Mouse (Mus musculus): ENCODE measurements around the gene Pcbp1. TPM values are rescaled to one million over a fixed set of nuclear protein-coding genes. Genes with fewer than 3 reads are reported as not detected.
A peak's percentile ranks its signal among the peaks of the same experiment; 100 is the strongest.
"Not testable (repeated sequence)": the region's sequence is repeated elsewhere in the genome, so short reads cannot be mapped to it uniquely, and the experiment has no call there.

Pcbp1 gene
- total RNA-seq, 2 experiments from 2014 or later, result 107 to 352 TPM

GRCm38 (mm10) chr6:86496585-86496984 lies 29.5 kb downstream of the Pcbp1 start:
- ATAC-seq (replicated peaks; ENCODE audit: poor library complexity), result no peak

DNA sequence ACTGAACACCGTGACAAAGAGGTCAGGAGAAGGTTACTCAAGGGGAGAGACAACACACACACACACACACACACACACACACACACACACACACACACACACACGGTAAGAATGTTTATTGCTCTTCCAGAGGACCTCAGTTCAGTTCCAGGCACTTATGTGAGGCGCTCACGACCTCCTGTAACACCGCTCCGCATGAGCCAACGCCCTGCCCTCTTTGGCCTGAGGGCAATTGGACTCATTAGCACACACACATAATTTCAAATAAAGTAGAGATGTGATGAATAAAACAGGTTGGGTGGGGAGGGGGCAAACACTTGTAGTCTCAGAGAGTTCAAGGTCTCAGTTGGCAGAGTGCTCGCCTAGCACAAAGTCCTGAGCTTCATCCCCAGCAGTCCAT lies 30.0 kb downstream of the Pcbp1 start:
- ATAC-seq (replicated peaks; ENCODE audit: poor library complexity), result no peak

- ATAC-seq (replicated peaks; ENCODE audit: poor library complexity), result no peak
These were observed 30.5 kb downstream of the Pcbp1 start for GRCm38 (mm10) chr6:86495661-86496060.

DNA sequence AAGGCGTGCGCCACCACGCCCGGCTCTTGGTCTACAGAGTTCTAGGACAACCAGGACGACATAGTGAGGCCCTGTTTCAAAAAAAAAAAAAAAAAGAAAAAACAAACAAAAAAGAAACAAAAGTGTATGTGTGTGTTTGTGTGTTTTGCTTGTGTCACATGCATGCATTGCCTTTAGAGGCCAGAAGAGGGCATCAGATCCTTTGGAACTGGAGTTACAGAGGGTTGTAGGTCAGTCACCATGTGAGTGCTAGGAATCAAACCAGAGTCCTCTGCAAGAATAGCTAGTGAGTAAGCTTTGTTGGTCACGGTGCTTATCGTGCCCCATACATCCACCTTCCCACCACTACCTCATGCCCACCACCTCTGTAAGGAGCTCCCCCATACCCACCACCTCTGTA lies 31.4 kb downstream of the Pcbp1 start:
- no peak for ATAC-seq (replicated peaks; ENCODE audit: poor library complexity)

DNA sequence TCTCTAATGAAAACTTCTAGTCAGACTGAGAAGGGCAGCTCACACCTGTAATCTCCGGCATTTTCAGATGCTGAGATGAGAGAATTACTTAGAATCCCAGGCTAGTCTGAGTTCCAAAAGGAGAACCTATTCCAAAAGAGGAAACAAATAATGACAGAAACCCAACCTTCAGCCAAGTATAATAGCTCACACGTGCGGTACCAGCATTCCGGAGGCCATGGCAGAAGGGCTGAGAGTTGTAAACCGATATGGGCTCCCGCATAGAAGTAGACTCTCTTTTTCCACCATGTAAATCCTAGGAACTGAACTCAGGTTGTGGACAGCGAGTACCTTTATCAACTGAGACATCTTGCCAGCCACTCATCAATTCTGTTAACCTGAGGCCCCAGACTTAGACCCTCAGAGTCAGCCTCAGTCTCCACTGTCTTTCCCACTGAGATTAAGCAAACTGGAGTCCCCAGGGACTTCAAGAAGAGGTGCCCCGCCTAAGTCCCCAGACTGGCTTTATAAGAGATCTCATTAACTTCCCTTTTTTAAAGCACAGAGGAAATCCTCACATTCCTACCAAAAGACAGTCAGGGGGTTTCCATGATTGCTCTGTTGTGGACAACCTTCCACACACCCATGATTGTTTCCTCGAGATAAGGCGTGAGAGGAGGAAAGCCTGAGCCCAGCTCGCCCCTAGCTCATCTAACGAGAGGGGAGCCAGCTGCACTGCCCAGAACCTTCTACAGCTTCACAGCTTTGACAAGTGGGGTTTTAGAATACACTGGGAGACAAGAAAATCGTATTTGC lies 32.5 kb downstream of the Pcbp1 start:
- ATAC-seq (replicated peaks; ENCODE audit: poor library complexity), result peak; percentile 54

- not testable (repeated sequence) for ATAC-seq (replicated peaks; ENCODE audit: poor library complexity)
These were observed 35.7 kb downstream of the Pcbp1 start for GRCm38 (mm10) chr6:86490413-86490812.

- no peak for ATAC-seq (replicated peaks; ENCODE audit: poor library complexity)
These were observed 36.2 kb downstream of the Pcbp1 start for GRCm38 (mm10) chr6:86489945-86490344.

DNA sequence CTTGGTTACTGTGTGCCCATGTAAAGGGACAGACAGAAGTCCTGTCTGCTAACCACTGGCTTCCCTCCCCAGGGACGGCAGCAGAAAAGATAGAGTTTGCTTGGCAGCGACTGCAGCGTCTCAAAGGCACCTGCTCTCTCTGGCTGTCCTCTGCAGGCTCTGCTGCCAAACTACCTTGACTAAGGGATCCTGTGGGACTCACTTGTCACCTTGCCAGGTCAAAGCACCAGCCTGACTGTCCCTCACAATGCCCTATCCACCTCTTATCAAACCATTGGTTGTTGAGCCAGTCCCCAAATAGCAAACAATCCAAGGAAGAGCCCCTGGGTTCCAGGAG lies 38.0 kb downstream of the Pcbp1 start:
- no peak; the same call in 1 of the 2 replicates for ATAC-seq (replicated peaks; ENCODE audit: poor library complexity)

DNA sequence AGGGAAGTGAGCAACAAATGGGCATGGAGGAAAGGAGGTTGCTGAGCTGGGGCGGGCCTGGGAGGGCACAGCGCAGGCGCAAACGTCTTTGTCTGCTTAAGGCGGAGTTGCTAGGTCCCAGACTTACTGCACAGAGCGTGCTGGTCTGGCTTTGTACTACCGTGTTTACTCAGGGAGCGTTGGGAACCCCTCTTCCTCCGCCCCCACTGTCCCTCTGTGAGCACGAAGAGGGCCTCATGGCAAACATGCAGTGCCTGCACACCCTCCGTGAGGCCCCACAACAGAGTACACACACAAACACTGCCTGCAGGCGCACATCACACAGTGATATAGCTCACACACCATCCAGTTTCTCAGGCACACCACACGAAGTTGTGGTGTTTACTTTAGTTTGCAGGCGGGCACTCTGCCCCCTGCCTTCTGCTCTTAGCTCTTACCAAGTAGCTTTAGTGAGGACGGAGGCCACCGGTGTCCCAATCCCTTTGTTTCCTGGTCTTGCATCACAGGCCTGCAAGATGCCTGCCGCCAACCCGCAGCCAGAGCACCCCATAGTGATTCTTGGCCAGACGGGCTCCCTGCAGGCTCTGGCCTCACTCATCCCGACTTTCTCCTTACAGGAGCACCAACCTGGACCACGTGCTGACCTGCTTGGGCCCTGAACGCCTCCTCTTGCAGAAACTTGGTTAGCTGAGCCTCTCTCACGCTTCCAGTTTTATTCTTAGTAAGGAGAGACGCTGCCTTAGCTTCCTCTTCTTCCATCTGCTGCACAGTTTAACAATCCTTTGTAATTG lies 38.6 kb downstream of the Pcbp1 start:
- peak; percentile 81 for ATAC-seq (replicated peaks; ENCODE audit: poor library complexity)

- ATAC-seq (replicated peaks; ENCODE audit: poor library complexity), result no peak
These were observed 40.0 kb downstream of the Pcbp1 start for GRCm38 (mm10) chr6:86485943-86486640.

DNA sequence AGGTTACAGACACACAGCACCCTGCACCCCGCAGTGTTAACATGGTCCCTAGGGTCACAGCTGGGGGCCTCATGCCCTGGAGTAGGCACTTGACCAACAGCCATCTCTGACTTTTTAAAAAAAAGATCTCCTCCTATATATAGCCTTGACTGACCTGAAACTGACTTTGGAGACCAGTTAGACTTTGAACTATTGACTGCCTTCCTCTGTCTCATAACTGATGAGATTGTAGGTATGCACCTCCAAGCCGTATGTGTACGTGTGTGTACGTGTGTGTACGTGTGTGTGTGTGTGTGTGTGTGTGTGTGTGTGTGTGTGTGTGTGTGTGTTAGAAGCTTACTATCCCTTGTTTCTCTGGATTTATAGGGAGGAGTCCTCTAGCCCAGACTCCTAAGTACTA lies 44.2 kb downstream of the Pcbp1 start:
- no peak for ATAC-seq (replicated peaks; ENCODE audit: poor library complexity)

DNA sequence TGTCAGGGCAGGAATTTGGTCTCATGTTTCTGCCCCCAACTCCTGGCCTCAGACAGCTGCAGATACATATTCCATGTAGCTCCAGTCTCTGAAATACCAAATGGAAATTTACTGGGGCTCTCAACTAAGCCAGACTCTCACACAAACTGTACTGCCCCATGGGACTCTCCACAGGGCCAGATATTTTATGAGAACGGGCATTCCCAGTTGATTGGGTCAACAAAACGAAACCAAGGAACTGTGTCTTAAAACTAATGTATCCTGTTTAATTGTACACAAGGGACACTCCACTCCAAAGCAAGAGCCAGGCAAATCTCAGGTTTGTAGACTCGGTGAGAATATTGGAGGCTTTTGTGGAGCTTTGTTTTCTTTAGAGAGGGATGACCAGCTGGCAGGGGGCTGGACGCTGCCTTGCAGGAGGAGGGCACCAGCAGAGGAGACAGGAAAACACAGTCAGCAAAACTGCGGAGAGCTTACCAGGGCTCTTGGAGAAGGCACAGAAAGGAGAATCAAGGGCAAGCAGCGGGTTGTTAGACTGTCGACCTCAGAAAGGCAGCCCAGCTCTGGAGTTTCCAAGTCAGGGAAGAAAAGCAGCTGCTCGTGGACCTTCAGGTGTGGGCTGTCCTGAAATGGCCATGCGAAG lies 45.8 kb downstream of the Pcbp1 start:
- peak; percentile 59 for ATAC-seq (replicated peaks; ENCODE audit: poor library complexity)

DNA sequence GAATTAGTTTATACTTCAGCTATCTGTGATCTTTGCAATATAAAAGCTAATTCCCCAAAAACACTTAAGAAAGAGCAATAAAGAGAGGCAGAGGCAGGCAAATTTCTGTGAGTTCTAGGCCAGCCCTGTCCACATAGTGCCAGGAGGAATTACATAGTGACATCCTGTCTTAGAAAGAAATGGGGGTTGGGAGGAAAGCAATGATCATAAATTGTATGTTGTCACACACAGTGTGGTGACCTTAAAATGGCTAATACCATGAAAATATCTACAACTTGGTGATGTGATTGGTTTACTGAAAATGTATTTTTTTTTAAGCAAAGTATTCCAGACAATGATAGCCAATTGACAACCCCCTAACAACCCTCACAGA lies 46.3 kb downstream of the Pcbp1 start:
- no peak for ATAC-seq (replicated peaks; ENCODE audit: poor library complexity)

GRCm38 (mm10) chr6:86479311-86479710 lies 46.8 kb downstream of the Pcbp1 start:
- peak; percentile 41 for ATAC-seq (replicated peaks; ENCODE audit: poor library complexity)

GRCm38 (mm10) chr6:86476931-86477330 lies 49.2 kb downstream of the Pcbp1 start:
- no peak for ATAC-seq (replicated peaks; ENCODE audit: poor library complexity)

DNA sequence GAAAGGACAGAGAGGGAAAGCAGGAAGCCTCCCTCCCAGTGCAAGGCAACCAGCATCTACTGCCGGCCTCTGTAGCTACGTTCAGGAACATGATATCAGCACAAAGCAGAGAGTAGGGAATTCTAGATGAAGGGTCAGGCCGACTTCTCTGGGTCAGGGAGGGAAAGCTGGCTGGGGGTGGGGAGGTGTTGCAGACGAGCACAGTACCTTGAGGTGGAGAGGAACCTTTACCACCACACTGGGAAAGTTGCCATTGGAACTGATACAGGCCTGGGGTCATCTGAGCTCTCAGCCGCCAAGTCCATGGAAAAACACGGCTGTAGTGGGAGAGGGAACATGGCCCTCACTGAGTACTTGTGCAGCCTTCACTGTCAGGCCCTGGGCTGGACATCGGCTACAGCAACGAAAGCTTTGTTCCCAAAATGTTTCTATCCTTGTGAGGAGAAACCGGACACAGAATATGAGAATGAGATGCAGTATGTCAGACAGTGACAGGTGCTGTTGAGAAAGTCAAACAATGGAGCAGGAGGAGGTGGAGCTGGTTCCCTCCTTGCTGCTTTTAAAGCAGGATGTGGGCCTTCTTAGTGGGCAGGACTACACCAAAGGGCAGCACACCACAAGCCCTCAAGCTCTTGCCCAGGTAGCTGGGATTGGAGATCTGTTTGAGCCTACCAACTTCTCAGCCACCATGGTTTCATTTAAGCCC lies 50.5 kb downstream of the Pcbp1 start:
- no peak for ATAC-seq (replicated peaks; ENCODE audit: poor library complexity)

GRCm38 (mm10) chr6:86474646-86475181 lies 51.4 kb downstream of the Pcbp1 start:
- ATAC-seq (replicated peaks; ENCODE audit: poor library complexity), result no peak
